Mouse (Mus musculus) stomach, postnatal 0 days (tissue): ENCODE results near the gene Gm6871. TPM values are rescaled to one million over a fixed set of nuclear protein-coding genes. Genes with fewer than 3 reads are reported as not detected.
A peak's percentile ranks its signal among the peaks of the same experiment; 100 is the strongest.
"Not testable (repeated sequence)": the region's sequence is repeated elsewhere in the genome, so short reads cannot be mapped to it uniquely, and the experiment has no call there.

ENCODE experiments used
- ATAC-seq: fragments of 200-750 bp; cut with Nextera tagmentation; 2 replicates; pipeline ENCODE4 v1.8.0; 2017; ENCODE audit not compliant: low FRiP score, low TSS enrichment
- DNase-seq: peaks from one replicate; pipeline ENCODE4 v3.0.0-alpha.2; 2016; ENCODE audit warnings: low spot score
- H3K27ac ChIP-seq: fragments of 300-500 bp; sonication (generic); replicated peaks from 2 replicates; pipeline ENCODE4 v1.5.1; 2014; ENCODE audit warnings: mild to moderate bottlenecking, control low read depth
- H3K27me3 ChIP-seq: fragments of 300-500 bp; sonication (generic); 2 replicates; pipeline ENCODE4 v1.6.1; 2014; ENCODE audit warnings: low read length; ENCODE audit not compliant: control insufficient read depth, insufficient read depth
- H3K36me3 ChIP-seq: fragments of 300-500 bp; sonication (generic); 2 replicates; pipeline ENCODE4 v1.6.1; 2014; ENCODE audit warnings: low read length, mixed read lengths; ENCODE audit not compliant: control insufficient read depth, insufficient read depth
- H3K4me1 ChIP-seq: fragments of 300-500 bp; sonication (generic); replicated peaks from 2 replicates; pipeline ENCODE4 v1.6.1; 2014; ENCODE audit warnings: antibody characterized with exemption; ENCODE audit not compliant: control insufficient read depth, insufficient read depth
- H3K4me2 ChIP-seq: fragments of 300-500 bp; sonication (generic); replicated peaks from 2 replicates; pipeline ENCODE4 v1.6.1; 2014; ENCODE audit warnings: low read depth, mild to moderate bottlenecking, control low read depth, moderate library complexity
- H3K4me3 ChIP-seq: fragments of 300-500 bp; sonication (generic); 2 replicates; pipeline ENCODE4 v1.5.1; 2014; ENCODE audit warnings: low read depth, low read length, control low read depth
- H3K9ac ChIP-seq: fragments of 300-500 bp; sonication (generic); 2 replicates; pipeline ENCODE4 v1.6.1; 2014; ENCODE audit warnings: mild to moderate bottlenecking, low read length, control low read depth, mixed read lengths
- H3K9me3 ChIP-seq: fragments of 300-500 bp; sonication (generic); 2 replicates; pipeline ENCODE4 v1.6.1; 2016; ENCODE audit warnings: low read length; ENCODE audit not compliant: control insufficient read depth
- CTCF ChIP-seq: IDR thresholded peaks from 2 replicates; pipeline ENCODE4 v1.5.1; 2016; ENCODE audit warnings: antibody characterized with exemption, low read depth, mild to moderate bottlenecking, moderate library complexity
- EP300 ChIP-seq: optimal IDR thresholded peaks from 2 replicates; pipeline ENCODE3; 2016; ENCODE audit warnings: antibody characterized with exemption
- WGBS: fragments of 180-500 bp; shearing (Covaris S2); extraction: QIAGEN DNeasy Blood & Tissue Kit; methylation state at CpG from one replicate; pipeline ENCODE4 v1.1.7; 2014; 5-methylcytosine and 5-hydroxymethylcytosine counted together
- polyA plus RNA-seq: library from polyadenylated mRNA; unstranded; fragments of >200 nt; fragmentation: Nextera tagmentation; extraction: Ambion mirVana; gene quantifications from 2 replicates; pipeline ENCODE4 v1.2.1, GENCODE M21; 2015

The Gm6871 gene
- polyA plus RNA-seq = not detected in 2 replicates

GRCm38 (mm10) chr7:41573562-41573961 is at the start of gene Gm6871:
Gene Gm6871, minus strand, starts transcription at chr7:41573662.
- H3K27me3 ChIP-seq, H3K4me3 ChIP-seq, ATAC-seq, H3K4me2 ChIP-seq, H3K9me3 ChIP-seq, DNase-seq, H3K27ac ChIP-seq, H3K9ac ChIP-seq, H3K36me3 ChIP-seq, H3K4me1 ChIP-seq: not testable (repeated sequence)
- WGBS = 82% methylated on average over 6 of the region's 6 CpGs

GRCm38 (mm10) chr7:41616241-41616640 is 42.8 kb upstream of the Gm6871 start:
- 85% methylated on average over 1 of the region's 1 CpGs for WGBS
- ATAC-seq, H3K27ac ChIP-seq, H3K9ac ChIP-seq, H3K4me2 ChIP-seq, H3K27me3 ChIP-seq, H3K9me3 ChIP-seq, H3K4me3 ChIP-seq, H3K4me1 ChIP-seq, H3K36me3 ChIP-seq, DNase-seq: not testable (repeated sequence)

- Histone ChIP-seq H3K4me2 (no peak overlapping the region), H3K9ac (no peak overlapping the region), H3K4me1 (no peaks in the 10 kb centered on the region), H3K9me3 (no peaks in the 10 kb centered on the region), H3K27me3 (no peaks in the 10 kb centered on the region), H3K36me3 (peaks cover 6% of the 10 kb centered on the region), H3K4me3 (no peak overlapping the region), H3K27ac (no peak overlapping the region)
- WGBS = 81% methylated on average over 3 of the region's 3 CpGs
- TF ChIP-seq CTCF (no peak), EP300 (no peak)
- ATAC-seq (no peak), DNase-seq (no peak)
These were observed 38.2 kb upstream of the Gm6871 start for GRCm38 (mm10) chr7:41611654-41612053.

GRCm38 (mm10) chr7:41599932-41600548 is 26.6 kb upstream of the Gm6871 start:
- H3K36me3 ChIP-seq = no peaks in the 10 kb centered on the region
- peak overlapping the region; percentile 66 for H3K9ac ChIP-seq
- H3K9me3 ChIP-seq = no peaks in the 10 kb centered on the region
- no peaks in the 10 kb centered on the region for H3K27me3 ChIP-seq
- no peak for ATAC-seq
- peak overlapping the region; percentile 75 for H3K4me2 ChIP-seq
- TF ChIP-seq CTCF (peak; percentile 52), EP300 (no peak)
- peak; percentile 24 for DNase-seq
- peak overlapping the region; percentile 63 for H3K4me3 ChIP-seq
- no peak overlapping the region for H3K27ac ChIP-seq
- no peaks in the 10 kb centered on the region for H3K4me1 ChIP-seq
- 13% methylated on average over 3 of the region's 3 CpGs for WGBS

GRCm38 (mm10) chr7:41599034-41599813 is 25.8 kb upstream of the Gm6871 start, which contains the start of gene 2610021A01Rik:
Gene 2610021A01Rik, plus strand, starts transcription at chr7:41599230.
- WGBS = under 1% methylated on average over 41 of the region's 41 CpGs

GRCm38 (mm10) chr7:41598615-41599014 is 25.2 kb upstream of the Gm6871 start:
- H3K4me2 ChIP-seq = peak overlapping the region; percentile 75
- H3K27me3 ChIP-seq = no peaks in the 10 kb centered on the region
- 46% methylated on average over 5 of the region's 5 CpGs for WGBS
- H3K27ac ChIP-seq = no peak overlapping the region
- peak overlapping the region; percentile 48 for H3K9ac ChIP-seq
- H3K4me3 ChIP-seq = peak overlapping the region; percentile 63
- H3K36me3 ChIP-seq = no peaks in the 10 kb centered on the region
- DNase-seq = no peak
- TF ChIP-seq CTCF = no peak
- no peak for TF ChIP-seq EP300
- no peaks in the 10 kb centered on the region for H3K4me1 ChIP-seq
- H3K9me3 ChIP-seq = no peaks in the 10 kb centered on the region
- no peak for ATAC-seq

More at GRCm38 (mm10) chr7:41599034-41599813, 25.8 kb upstream of the Gm6871 start, which contains the start of gene 2610021A01Rik:
- Histone ChIP-seq H3K4me1 (no peaks in the 10 kb centered on the region), H3K27ac (peak within 1 kb of the TSS; percentile 69), H3K36me3 (no peaks in the 10 kb centered on the region), H3K4me2 (peak within 1 kb of the TSS; percentile 75), H3K4me3 (peak within 1 kb of the TSS; percentile 63), H3K9me3 (no peaks in the 10 kb centered on the region), H3K27me3 (no peaks in the 10 kb centered on the region), H3K9ac (peak within 1 kb of the TSS; percentile 66)
- ATAC-seq (peak; percentile 100), DNase-seq (peak; percentile 92)
- TF ChIP-seq CTCF (peak; percentile 18; the same call in 1 of the 2 replicates), EP300 (no peak)

- not testable (repeated sequence) for H3K27ac ChIP-seq, H3K27me3 ChIP-seq, H3K4me1 ChIP-seq, DNase-seq, H3K4me2 ChIP-seq, ATAC-seq, H3K4me3 ChIP-seq, H3K36me3 ChIP-seq, H3K9me3 ChIP-seq, H3K9ac ChIP-seq
These were observed 14.4 kb upstream of the Gm6871 start for GRCm38 (mm10) chr7:41587831-41588230.
